Mouse (Mus musculus) gastrocnemius, postnatal 4 days (tissue): Measurements from ENCODE around the gene Trpv3. TPM values are rescaled to one million over a fixed set of nuclear protein-coding genes. Genes with fewer than 3 reads are reported as not detected.
"Not testable (repeated sequence)": the region's sequence is repeated elsewhere in the genome, so short reads cannot be mapped to it uniquely, and the experiment has no call there.

Experiments used
- DNase-seq, 2 experiments: peaks; one replicate each; pipeline ENCODE4 v3.0.0; 2021 to 2022; ENCODE audit warnings: low spot score in 2 of 2, mixed read lengths in 2 of 2
- total RNA-seq, 2 experiments: library from RNA; stranded (reverse); gene quantifications; 2 replicates each; pipeline ENCODE4 v1.2.3; 2021

Trpv3 gene
- total RNA-seq, 2 experiments from 2014 or later: 0.05 TPM; not detected in 1

DNA sequence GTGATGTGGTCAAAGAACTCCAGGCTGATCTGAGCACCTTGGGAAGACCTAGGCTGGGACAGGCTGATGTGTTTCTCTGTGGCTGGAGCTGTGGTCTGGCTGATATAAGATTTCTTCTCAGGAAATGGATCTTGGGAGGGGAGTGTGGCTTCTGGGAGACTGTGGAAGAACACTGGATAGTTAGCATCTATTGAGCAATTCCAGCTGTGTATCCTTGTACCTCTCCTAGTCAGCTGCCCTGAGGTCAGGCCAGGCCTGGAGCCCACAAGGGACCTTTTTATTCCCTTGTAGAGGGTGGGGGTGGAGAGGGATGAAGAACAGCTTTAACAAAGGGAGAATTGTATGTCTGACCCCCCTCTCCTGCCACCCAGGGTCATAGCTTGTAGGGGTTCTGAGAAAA, 17.2 kb downstream of the Trpv3 start:
- DNase-seq: no peak

DNA sequence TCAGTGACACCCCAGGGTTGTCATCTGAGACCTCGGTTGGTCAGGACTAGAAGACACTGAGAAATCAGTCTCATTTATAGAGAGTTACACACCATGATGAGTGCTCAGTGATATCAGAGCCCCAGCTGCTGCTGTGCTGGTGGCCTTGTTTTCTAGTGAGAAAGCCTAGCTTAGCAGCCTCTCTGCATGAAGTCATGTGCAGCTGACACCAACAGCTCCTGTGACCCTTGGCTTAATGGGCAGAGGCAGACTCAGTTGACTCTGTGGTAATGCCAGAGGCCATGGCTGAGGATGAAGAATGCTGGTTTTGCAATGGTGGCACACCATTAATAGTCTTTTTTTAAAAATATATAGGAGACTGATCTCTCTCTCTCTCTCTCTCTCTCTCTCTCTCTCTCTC, 22.4 kb downstream of the Trpv3 start:
- DNase-seq: no peak

DNA sequence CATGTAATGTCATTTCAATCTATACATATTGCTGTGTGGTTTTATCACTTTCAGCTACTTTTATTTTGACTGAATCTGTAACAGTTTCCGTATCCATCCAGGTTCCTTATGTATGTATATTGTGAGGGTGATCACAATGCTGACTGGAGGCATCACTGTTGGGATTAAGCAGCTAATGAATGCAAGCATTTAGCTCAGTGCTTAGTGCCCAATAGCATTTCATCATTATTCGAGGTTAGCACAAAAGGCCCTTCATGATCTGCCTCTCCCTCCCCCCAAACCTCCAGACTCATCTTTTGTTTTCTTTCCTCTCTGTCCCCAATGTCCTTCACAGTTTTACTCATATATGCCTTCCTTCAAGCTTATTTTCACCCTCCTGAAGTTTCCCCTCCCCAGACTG, 35.9 kb downstream of the Trpv3 start:
- no peak for DNase-seq

DNA sequence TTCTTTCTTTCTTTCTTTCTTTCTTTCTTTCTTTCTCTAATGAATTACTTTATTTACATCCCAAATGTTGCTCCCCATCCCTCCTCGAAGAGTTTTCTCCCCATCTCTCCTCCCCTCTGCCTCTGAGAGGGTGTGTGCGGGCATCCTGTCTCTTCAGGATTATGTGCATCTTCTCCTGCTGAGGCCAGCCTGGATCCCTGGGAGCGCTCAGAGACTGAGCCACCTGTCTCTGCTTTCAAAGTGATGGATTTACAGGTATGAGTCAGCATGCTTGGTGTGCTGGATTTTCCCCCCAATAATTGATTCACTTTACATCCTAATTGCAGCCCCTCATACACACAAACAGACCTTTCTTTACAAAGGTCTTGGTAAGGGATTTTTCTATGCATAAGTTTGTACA, 48.8 kb downstream of the Trpv3 start:
- DNase-seq: no peak

DNA sequence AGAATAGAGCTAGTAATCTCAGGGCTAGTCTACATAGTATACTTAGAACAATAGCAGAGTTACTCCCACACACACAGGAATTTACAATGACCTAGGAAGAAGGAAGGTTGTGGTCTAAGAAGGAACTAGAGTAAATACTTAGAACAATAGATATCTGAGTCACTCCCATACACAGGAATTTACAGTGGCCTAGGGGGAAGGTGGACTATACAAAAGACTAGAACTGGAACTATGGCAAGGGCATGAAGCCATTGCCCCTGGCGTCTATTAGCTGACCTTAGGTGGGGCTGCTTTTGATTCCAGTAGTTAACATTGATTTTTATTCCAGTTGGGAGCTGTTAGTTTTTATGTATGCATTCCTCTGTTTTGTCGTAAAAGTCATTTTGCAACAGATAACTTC, 51.4 kb downstream of the Trpv3 start:
- DNase-seq: not testable (repeated sequence)

DNA sequence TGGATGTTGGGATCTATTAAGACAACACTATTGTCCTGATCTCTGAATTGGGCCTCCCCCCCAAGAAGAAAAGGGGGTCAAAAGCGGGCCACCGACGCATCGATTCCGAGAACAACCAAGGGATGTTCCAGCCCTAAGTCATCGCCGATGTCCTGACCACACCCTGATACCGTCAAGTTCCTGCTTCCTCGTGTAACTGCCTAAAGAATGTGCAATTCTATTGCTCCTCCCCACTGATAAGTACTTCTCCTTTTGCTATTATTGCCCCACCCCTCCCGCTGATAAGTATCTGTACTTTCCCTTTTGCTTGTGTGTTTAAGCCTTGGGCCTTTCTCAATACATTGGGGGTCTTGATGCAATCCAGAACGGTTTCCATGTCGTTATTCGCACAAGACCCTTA, 53.9 kb downstream of the Trpv3 start:
- not testable (repeated sequence) for DNase-seq

DNA sequence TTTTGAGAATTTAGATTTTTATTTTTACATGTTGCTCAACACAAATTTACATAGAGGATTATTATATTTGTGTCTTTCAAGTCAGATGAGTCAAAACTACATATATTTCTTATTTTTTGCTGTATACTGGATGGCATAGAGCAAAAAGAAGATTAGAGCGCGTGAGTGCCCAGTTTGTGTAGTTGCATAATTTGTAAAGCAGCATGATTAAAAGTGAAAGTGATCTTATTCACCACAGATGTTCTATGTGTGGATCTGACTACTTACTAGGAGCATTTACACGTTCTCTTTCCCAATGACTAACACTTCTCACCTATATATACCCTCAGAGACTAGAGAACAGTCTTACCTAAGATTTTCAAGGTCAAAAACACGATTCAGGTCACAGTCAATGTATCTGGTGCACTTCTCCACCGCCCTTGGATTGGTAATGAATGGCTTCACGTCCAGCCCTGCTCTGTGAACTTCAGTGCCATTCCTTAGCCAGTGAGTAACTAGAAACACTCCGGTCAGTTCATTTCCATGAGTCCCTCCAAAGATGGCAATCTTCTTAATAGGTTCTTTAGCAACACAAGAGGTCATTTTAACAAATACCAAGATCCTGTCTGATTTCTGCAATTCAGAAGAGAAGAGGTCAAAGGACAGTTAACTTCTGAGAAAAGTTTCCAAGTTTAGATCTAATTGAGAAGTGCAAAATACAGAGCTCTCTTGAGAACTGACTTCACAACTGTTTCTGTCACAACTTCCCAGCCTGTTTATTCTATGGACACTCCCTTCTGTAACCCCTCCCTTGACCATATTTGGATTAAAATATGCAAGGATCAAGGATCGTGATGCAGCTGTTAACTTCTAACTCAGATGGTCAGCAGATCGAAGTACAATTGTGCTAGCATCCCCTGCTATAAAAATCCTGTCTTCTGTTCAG, 57.0 kb downstream of the Trpv3 start:
- DNase-seq: no peak

DNA sequence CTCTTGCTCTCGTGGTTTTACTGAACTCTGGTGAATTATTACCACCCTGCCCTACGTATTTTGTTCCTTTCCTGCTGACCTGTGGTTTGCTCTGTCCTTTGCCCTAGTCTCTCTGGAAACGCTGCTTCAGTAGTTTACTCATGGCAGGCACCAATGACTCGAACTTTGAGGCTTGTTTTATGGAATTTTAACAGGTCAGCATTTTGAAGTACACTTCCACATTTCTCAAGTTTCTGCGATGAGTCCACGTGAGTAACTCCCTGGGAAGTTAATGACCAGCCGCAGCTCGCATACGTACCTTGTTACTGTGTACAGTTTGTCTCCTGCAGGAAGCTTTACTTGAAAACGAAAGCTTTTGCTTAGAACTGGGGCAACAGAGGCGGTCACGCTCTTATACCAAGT, 59.3 kb downstream of the Trpv3 start:
- no peak for DNase-seq

DNA sequence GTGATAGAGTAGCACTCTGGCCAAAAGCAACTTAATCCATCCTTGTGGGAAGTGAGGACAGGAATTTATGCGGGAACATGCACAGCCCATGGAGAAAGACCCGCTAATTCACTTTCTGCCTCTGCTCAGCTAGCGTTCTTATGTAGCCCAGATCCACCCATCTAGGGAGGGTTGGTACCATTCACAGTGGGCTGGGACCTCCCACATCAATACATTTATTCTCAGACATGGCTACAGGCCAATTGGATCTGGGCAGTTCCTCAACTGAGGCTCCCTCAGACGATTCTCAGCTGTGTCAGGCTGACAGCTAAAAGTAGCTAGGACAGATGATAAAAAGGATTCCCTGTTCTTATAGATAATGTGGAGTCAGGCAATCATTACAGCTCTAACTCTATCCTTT, 60.2 kb downstream of the Trpv3 start:
- DNase-seq: no peak

DNA sequence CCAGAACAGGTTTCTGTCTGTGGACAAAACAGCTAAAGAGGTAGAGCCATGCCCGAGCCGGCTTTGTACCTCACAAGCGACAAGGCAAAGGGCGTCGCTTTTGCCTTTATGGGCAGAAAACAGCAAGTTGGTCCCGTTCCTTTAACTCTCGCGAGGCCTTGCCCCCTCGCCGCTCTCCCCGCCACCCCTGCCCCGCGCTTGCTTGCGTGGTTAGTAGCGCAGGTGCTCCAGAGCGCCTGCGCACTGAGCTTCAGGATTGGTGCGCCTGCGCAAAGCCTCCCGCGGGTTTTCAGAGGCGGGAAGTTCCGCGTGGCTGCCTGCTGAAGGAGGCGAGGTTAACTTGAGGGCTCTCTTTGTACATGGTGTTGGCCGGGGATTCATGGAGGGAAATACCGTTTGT, 62.3 kb downstream of the Trpv3 start, which contains the start of the genes Aspa, Gm49340 and Spata22:
TSS of gene Aspa (minus strand) at position 155 of the 400 bp plus-strand sequence.
TSS of gene Gm49340 (plus strand) at position 300 of the 400 bp plus-strand sequence.
TSS of gene Spata22 (plus strand) at position 300 of the 400 bp plus-strand sequence.
- no peak for DNase-seq

DNA sequence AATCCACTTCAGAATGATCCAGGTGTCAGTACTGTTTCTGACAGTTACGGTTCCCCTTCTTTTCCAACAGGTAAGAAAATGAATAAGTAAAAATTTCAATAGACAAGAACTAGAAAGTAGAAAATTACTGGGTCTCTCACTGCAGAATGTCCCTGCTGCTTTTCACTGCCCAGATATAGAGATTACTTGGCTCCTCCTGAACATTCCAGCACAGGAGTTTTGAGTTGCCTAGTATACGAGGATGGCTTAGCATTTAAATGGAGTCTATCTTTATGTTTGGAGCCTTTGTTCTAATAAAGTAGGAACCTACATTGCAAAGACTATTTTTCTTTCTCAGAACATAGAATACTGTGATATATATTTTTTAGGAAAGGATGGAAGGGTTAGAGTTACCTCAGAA, 66.2 kb downstream of the Trpv3 start:
- DNase-seq: no peak

DNA sequence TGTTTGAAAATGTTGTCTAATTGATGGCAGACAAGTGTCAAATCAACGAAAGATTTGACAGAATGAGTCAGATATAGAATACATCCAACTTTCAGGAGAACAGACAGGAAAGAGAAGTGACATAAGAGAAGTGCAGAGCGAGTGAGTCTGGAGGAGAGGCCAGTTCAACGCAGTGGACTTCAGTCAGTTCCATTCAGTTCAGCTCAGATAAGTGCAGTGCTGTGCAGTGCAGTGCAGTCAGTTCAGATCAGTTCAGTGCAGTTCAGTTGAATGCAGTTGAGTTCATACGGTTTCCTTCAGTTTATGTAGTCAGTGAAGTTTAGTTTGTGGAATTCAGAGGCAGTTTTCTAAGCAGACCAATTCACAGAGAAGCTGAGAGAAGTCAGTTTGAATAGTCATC, 69.7 kb downstream of the Trpv3 start:
- DNase-seq: no peak

Other genes with a start within 250 kb of the Trpv3 start
- gene Camkk1, start 248.4 kb upstream of the Trpv3 start, total RNA-seq: 1 to 10 TPM; 5.4 to 6.2 TPM
- gene Ncbp3, start 219.6 kb upstream of the Trpv3 start, total RNA-seq: 1 to 10 TPM; 8.6 to 10.0 TPM
- gene Itgae, start 176.8 kb upstream of the Trpv3 start, total RNA-seq: under 1 TPM; 0.07 to 0.16 TPM
- gene Haspin, start 129.1 kb upstream of the Trpv3 start, total RNA-seq: 1 to 10 TPM; 2.9 to 3.0 TPM
- 1 to 10 TPM; 6.2 to 7.1 TPM for gene P2rx5, start 107.0 kb upstream of the Trpv3 start, total RNA-seq
- 10 to 100 TPM; 60.1 to 67.3 TPM for gene Emc6, start 90.4 kb upstream of the Trpv3 start, total RNA-seq
- gene Tax1bp3, start 90.3 kb upstream of the Trpv3 start, total RNA-seq: 10 to 100 TPM; 52.8 to 57.5 TPM
- 10 to 100 TPM; 13.8 to 14.0 TPM for gene Ctns, start 68.3 kb upstream of the Trpv3 start, total RNA-seq
- gene Shpk, start 67.9 kb upstream of the Trpv3 start, total RNA-seq: 1 to 10 TPM; 1.7 to 2.1 TPM
- under 1 TPM; 0.31 to 0.52 TPM for gene Trpv1, start 33.1 kb upstream of the Trpv3 start, total RNA-seq
- gene Aspa, start 62.2 kb downstream of the Trpv3 start, total RNA-seq: 1 to 10 TPM; 2.1 to 2.4 TPM
- not detected for gene Gm49340, start 62.4 kb downstream of the Trpv3 start, total RNA-seq
- not detected for gene Spata22, start 62.4 kb downstream of the Trpv3 start, total RNA-seq
- gene Olfr20, start 83.4 kb downstream of the Trpv3 start, total RNA-seq: not detected
- not detected for gene Olfr376, start 103.9 kb downstream of the Trpv3 start, total RNA-seq
- gene Olfr1, start 132.2 kb downstream of the Trpv3 start, total RNA-seq: not detected
- gene Olfr378, start 161.1 kb downstream of the Trpv3 start, total RNA-seq: not detected
- gene Olfr380, start 190.1 kb downstream of the Trpv3 start, total RNA-seq: not detected
- gene Olfr381, start 224.2 kb downstream of the Trpv3 start, total RNA-seq: not detected
- not detected for gene Olfr382, start 249.8 kb downstream of the Trpv3 start, total RNA-seq